Mouse (Mus musculus) megakaryocyte, embryonic 14.5 days (primary cell): Measurements from ENCODE around the gene Chmp1a. TPM values are rescaled to one million over a fixed set of nuclear protein-coding genes. Genes with fewer than 3 reads are reported as not detected.
A peak's percentile ranks its signal among the peaks of the same experiment; 100 is the strongest.

Experiments
- H3K27me3 ChIP-seq: replicated peaks from 2 replicates; pipeline ENCODE3; 2012; ENCODE audit warnings: inconsistent platforms
- H3K36me3 ChIP-seq: replicated peaks from 2 replicates; pipeline ENCODE3; 2012; ENCODE audit warnings: low read length, inconsistent platforms, mixed read lengths
- H3K4me1 ChIP-seq: 2 replicates; pipeline ENCODE4 v1.6.1; 2012; ENCODE audit warnings: inconsistent platforms
- H3K4me3 ChIP-seq: replicated peaks from 2 replicates; pipeline ENCODE3; 2012; ENCODE audit warnings: moderate library complexity, mild to moderate bottlenecking, inconsistent platforms
- H3K9me3 ChIP-seq: 2 replicates; pipeline ENCODE4 v1.6.1; 2012; ENCODE audit warnings: inconsistent platforms
- FLI1 ChIP-seq: IDR thresholded peaks from 2 replicates; pipeline ENCODE4 v1.6.1; 2012; ENCODE audit warnings: low read length, inconsistent platforms, mixed read lengths
- GATA1 ChIP-seq: IDR thresholded peaks from 3 replicates; pipeline ENCODE4 v1.6.1; 2012; ENCODE audit warnings: mixed read lengths, low read length, inconsistent platforms, borderline replicate concordance
- polyA plus RNA-seq: library from polyadenylated mRNA; stranded (reverse); fragments of >175 nt; gene quantifications from 2 replicates; pipeline ENCODE4 v1.2.3, GENCODE M21; 2012; ENCODE audit warnings: low replicate concordance; ENCODE audit not compliant: insufficient read depth

Chmp1a gene
- polyA plus RNA-seq, 1 experiment = 25.0 TPM

DNA sequence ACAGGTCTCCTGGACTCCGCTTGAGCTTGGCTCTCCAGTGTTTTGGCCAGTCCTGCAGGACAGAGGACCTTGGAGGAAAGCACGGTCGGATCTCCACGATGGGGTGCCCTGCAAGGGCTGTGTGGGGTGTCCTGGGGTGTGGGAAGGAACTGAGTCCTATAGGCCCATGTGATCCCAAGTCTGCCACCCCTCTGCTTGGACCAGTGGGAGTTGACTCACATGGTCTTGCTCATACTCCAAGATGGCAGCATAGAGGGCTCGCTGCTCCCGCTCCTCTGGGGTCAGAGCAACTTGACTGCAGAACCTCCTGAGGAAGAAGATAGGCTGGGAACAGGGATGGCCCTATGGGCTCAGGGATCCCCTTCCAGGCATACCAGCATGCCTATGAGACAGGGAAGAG lies 35.2 kb upstream of the Chmp1a start:
- no peaks in the 10 kb centered on the region for H3K27me3 ChIP-seq
- peaks cover 19% of the 10 kb centered on the region for H3K4me1 ChIP-seq
- TF ChIP-seq FLI1 = no peak
- no peak for TF ChIP-seq GATA1
- H3K36me3 ChIP-seq = peaks cover 94% of the 10 kb centered on the region
- no peaks in the 10 kb centered on the region for H3K9me3 ChIP-seq
- H3K4me3 ChIP-seq = no peak overlapping the region

DNA sequence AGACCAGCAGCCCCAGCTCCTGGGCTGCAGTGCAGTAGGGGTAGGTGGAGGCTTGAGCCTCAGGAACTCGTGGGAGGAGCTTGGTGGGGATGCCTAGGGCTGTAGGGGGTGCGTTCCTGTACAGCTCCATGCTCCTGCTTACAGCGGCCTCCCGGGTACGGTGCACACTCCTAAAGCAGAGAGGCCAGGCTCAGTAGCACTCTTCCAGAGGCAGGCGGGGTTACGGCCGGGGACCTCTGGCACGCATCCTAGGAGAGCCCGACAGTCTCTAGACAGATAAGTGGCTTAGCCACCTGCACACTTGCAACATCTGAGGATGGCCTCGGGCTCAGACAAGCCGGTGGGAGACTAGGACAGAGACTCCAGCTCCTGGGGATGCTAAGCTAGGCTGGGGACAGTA lies 33.0 kb upstream of the Chmp1a start:
- peaks cover 3% of the 10 kb centered on the region for H3K4me1 ChIP-seq
- TF ChIP-seq FLI1 = no peak
- TF ChIP-seq GATA1 = no peak
- H3K4me3 ChIP-seq = no peak overlapping the region
- H3K27me3 ChIP-seq = no peaks in the 10 kb centered on the region
- H3K9me3 ChIP-seq = no peaks in the 10 kb centered on the region
- H3K36me3 ChIP-seq = peaks cover 93% of the 10 kb centered on the region

DNA sequence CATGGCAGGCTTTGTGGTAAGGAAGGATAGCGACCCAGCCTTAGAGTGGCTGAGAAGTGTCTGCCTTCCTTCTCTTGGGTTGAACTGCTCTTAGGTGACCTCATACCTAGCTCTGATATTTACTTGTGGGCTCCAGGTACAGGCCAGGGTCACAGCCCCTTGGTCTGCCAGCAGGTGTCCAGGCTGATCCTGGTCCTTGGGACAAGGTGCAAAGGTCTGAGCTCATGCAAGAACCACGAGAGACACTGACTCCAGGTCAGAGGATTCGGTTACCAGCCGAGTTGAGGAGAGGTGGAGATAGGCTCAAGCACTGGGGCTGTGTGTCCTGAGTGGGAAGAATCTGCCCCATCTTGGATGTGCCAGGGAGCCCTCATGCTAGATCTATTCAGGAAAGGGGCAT lies 31.8 kb upstream of the Chmp1a start:
- H3K27me3 ChIP-seq = peaks cover 3% of the 10 kb centered on the region
- no peaks in the 10 kb centered on the region for H3K9me3 ChIP-seq
- peaks cover 3% of the 10 kb centered on the region for H3K4me1 ChIP-seq
- TF ChIP-seq GATA1 (no peak), FLI1 (no peak)
- peaks cover 84% of the 10 kb centered on the region for H3K36me3 ChIP-seq
- no peak overlapping the region for H3K4me3 ChIP-seq

DNA sequence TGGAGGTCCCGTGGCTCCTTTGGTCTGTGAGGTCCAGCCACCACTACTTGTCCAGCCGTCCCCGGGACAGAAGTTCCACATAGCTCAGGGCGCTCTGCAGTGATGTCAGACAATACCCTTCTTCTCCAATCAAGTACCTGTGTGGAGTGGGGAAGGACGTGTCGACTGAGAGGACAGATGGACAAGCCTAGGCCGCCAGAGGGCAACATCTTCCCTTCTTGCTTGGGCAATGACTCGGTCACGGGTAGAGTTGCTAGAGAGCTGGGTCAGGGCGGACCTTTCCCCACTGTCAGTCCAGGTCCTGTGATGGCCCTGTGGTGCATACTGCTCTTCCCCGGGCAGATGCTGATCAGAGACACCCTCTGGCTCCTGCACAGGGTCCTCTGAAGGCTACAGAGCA lies 30.5 kb upstream of the Chmp1a start:
- Histone ChIP-seq H3K9me3 (no peaks in the 10 kb centered on the region), H3K27me3 (peaks cover 3% of the 10 kb centered on the region), H3K36me3 (peaks cover 71% of the 10 kb centered on the region), H3K4me1 (peaks cover 3% of the 10 kb centered on the region), H3K4me3 (no peak overlapping the region)
- TF ChIP-seq FLI1 = no peak
- TF ChIP-seq GATA1 = no peak

DNA sequence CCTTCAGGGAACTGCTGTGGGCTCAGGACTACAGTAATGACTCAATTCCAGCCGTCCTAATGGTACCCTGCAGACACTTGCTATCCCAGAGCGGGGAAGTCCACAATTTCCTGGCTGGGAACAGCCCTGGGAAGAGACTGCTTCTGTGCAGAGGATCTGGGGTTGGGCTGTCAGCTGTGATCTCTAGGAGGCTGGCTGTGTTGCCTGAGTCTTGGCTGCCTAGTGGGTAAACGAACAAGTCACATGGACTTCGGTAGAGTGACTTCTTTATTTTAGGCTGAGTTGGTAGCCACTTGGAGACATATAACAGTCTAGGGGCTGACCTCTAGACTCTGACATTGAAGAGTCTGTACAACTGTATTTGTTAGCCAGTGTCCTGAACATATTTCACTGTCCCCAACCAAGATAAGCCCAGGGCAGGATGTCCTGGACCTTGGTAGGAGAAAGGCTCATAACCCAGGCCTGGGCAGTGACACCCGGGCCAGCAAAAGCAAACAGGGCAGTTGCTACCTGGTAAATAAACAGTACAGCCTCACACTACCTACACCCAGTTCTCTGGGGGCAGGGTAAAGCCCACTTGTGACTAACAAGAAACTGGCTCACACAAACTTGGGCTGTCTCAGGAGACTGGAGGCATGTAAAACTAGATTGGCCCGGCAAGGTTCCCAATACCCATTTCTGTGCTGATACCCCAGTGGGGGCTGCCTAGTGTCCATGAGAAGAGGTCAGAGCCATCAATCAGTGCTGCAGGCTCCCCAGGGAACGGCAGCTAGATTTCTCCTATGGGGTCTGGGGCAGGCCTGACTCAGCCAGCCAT lies 29.8 kb upstream of the Chmp1a start:
- no peaks in the 10 kb centered on the region for H3K9me3 ChIP-seq
- H3K4me1 ChIP-seq = peaks cover 3% of the 10 kb centered on the region
- peaks cover 3% of the 10 kb centered on the region for H3K27me3 ChIP-seq
- peaks cover 64% of the 10 kb centered on the region for H3K36me3 ChIP-seq
- no peak for TF ChIP-seq FLI1
- no peak for TF ChIP-seq GATA1
- H3K4me3 ChIP-seq = no peak overlapping the region

DNA sequence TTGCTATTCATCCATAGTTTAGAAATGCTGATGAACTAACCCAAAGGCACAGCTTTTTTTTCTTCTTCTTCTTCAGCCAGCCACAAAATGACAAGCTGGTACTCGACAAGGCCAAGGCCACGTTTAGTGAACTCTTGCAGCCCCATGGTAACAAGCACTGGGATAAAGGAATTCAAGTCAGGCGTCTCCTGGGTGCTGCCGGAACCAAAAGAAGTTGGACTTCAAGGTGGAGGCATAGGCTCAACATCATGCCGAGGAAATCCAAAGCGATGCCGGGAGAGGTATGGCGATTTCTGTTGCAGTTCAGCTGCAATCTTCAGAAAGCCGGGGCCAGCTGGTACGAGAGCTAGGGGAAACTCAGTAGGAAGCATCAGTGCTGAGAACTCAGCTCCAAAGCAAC lies 26.8 kb upstream of the Chmp1a start:
- H3K27me3 ChIP-seq = peaks cover 24% of the 10 kb centered on the region
- TF ChIP-seq FLI1 (no peak), GATA1 (no peak)
- H3K36me3 ChIP-seq = peaks cover 35% of the 10 kb centered on the region
- no peaks in the 10 kb centered on the region for H3K9me3 ChIP-seq
- H3K4me3 ChIP-seq = no peak overlapping the region
- peaks cover 25% of the 10 kb centered on the region for H3K4me1 ChIP-seq

DNA sequence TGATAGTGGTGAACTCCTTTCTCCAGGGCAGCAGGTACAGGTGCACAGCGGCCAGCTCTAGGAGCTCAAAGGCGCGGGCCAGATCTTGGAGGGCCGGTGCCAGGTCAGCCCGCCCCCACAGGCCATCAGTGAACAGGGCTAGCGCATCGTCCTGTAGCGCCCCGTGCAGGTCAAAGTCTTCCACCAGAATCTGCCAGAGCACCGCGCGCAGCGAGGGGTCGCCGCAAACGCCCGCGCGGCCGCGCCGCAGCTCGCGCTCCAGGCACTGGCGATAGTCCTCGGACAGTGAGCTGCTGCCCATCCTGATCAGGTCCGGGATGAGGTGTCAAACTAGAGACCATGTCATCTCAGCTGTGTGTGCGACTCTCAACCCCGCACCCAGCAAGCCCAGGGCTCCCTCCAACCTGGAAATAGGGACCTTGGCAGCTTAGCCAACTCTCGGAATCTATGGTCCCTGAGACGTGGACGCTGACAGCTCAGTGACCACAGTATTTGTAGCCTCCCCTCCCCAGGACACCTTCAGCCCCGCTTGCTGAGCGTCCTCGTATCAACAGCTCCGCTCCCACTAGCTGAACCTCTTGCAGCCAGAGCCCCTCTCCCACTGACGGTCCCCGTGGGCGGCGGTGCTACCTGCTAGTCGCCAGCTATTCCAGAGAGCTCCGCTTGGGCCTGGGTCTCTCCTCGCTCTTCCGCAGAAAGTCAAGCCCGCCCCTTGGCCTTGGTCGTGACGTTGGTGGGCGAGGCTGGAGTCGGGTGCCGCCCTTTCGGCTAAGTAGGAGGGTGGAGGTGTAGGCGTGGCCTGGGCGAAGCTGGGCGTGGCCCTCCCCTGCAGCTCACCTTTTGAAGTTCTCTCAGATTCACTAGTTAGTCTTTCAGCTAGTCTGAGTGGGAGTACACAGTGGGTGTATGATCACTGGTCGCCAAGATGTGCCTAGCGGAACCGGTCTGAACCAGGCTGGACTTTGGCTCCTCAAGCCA lies 23.2 kb upstream of the Chmp1a start, which contains the start of gene Spata2l:
Spata2l (minus strand) TSS at position 714 of the 978 bp plus-strand sequence.
- Histone ChIP-seq H3K27me3 (peaks cover 33% of the 10 kb centered on the region), H3K36me3 (peaks cover 28% of the 10 kb centered on the region), H3K4me1 (peaks cover 22% of the 10 kb centered on the region), H3K9me3 (no peaks in the 10 kb centered on the region), H3K4me3 (peak within 1 kb of the TSS; percentile 99)
- TF ChIP-seq GATA1 = no peak
- no peak for TF ChIP-seq FLI1

DNA sequence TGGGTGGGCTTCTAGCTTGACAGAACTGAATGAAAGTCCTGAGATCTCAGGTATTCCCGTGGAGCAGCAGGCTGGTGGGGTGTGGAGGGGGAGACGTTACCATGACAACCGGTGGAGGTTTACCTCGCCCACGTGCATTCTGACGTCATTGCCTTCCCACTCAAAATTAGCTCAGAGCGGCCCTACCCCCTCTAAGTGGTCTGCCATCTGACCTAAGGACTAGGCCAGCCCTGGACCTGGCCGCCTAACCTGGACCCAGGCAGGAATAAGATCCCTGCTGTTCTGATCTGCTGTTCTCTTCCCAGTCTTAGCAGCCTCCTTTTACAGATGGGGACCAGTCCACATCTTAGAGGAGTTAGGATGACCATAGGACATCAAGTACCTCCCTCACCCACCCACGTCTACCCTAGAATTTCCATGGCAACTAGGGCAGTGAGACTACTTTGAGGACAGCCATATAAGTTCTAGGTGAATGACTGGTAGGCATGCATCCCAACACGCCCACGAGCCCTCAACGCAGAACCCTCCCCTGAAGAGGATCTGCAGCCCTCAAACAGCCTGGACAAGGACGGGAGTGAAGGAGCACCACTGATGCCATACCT lies 22.5 kb upstream of the Chmp1a start:
- Histone ChIP-seq H3K4me1 (peaks cover 22% of the 10 kb centered on the region), H3K4me3 (peak overlapping the region; percentile 99), H3K9me3 (no peaks in the 10 kb centered on the region), H3K36me3 (peaks cover 32% of the 10 kb centered on the region), H3K27me3 (peaks cover 33% of the 10 kb centered on the region)
- TF ChIP-seq FLI1 = no peak
- TF ChIP-seq GATA1 = no peak

DNA sequence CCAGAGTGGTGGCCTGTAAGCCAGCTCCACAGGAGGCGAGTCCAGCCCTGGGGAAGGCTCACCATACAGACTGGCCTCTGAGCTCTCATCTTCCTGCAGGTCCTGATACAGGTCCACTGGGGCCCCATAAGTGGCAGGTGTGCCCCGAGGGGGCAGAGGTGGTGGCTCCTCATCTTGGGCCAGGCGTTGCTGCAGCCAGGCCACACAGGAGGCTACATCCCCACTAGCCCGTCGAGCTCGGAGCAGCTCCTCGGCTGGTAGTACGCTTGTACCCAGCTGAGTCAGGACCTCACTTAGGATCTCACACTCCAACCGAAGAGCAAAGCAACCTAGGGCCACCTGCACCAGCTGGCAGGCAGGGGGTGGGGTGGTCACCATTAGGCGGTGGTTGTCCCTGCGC lies 21.2 kb upstream of the Chmp1a start:
- Histone ChIP-seq H3K27me3 (peaks cover 31% of the 10 kb centered on the region), H3K36me3 (peaks cover 38% of the 10 kb centered on the region), H3K9me3 (no peaks in the 10 kb centered on the region), H3K4me3 (no peak overlapping the region), H3K4me1 (peaks cover 22% of the 10 kb centered on the region)
- no peak for TF ChIP-seq FLI1
- TF ChIP-seq GATA1 = no peak

DNA sequence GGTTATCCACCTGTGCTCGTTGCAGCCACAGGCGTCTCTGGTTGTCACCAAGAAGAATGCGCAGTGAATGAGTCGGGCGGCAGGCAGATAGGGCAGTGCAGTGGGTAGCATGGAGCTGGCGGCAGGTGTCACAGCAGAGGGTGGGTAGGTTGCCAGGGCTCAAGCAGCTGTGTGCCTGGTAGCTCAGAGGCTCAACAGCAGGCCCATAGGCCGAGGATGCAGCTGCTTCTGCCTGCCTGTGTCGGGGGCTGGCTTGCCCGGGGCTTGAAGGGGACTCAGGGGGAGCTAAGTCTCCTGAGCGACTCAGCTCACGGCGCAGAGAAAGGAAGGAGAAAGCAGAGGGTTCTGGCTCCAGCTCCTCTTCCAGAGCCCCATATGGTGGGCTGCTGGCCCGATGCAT lies 20.7 kb upstream of the Chmp1a start:
- Histone ChIP-seq H3K27me3 (peaks cover 31% of the 10 kb centered on the region), H3K36me3 (peaks cover 43% of the 10 kb centered on the region)
- no peak for TF ChIP-seq GATA1
- TF ChIP-seq FLI1 = no peak

More for the DNA sequence above, 20.7 kb upstream of the Chmp1a start:
- no peak overlapping the region for H3K4me3 ChIP-seq
- H3K4me1 ChIP-seq = peaks cover 22% of the 10 kb centered on the region
- H3K9me3 ChIP-seq = no peaks in the 10 kb centered on the region
